Mouse (Mus musculus): Measurements from ENCODE around the gene Yju2. TPM values are rescaled to one million over a fixed set of nuclear protein-coding genes. Genes with fewer than 3 reads are reported as not detected.

The Yju2 gene
- polyA plus RNA-seq, 1 experiment from 2014 or later = 18.9 TPM

DNA sequence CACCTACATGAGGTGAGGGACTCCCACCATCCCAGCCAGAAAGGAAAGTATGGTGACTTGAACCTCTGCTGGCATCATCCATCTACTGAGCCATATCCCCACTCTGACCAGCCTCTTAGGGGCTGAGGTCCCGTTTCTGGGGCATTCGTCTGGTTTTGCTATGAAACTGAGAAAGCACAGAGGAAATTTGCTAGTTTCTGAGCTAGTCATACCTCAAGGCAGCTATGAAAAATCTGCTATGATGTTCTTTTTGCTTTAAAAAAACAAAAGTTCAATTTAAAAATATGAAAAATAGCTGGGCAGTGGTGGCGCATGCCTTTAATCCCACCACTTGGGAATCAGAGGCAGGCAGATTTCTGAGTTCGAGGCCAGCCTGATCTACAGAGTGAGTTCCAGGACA lies 10.3 kb upstream of the Yju2 start:
- Histone ChIP-seq H3K27ac (replicated peaks; ENCODE audit: low read depth, low read length) (no peak overlapping the region), H3K36me3 (replicated peaks; ENCODE audit: control insufficient read depth, insufficient read depth, low read depth, low read length) (no peaks in the 10 kb centered on the region), H3K4me2 (ENCODE audit: low read depth, low read length) (no peak overlapping the region), H3K9ac (replicated peaks; ENCODE audit: low read length) (no peak overlapping the region), H3K4me1 (ENCODE audit: control insufficient read depth, insufficient read depth, low read length) (no peaks in the 10 kb centered on the region), H3K27me3 (ENCODE audit: control insufficient read depth, insufficient read depth, low read length) (no peaks in the 10 kb centered on the region), H3K9me3 (replicated peaks; ENCODE audit: control insufficient read depth, low read length) (no peaks in the 10 kb centered on the region), H3K4me3 (ENCODE audit: low read depth, low read length) (no peak overlapping the region)
- ATAC-seq (replicated peaks; ENCODE audit: insufficient number of reproducible peaks, low FRiP score, low TSS enrichment, low read depth) (no peak), DNase-seq (ENCODE audit: low spot score) (no peak)
- WGBS = 90% methylated on average over 4 of the region's 4 CpGs

DNA sequence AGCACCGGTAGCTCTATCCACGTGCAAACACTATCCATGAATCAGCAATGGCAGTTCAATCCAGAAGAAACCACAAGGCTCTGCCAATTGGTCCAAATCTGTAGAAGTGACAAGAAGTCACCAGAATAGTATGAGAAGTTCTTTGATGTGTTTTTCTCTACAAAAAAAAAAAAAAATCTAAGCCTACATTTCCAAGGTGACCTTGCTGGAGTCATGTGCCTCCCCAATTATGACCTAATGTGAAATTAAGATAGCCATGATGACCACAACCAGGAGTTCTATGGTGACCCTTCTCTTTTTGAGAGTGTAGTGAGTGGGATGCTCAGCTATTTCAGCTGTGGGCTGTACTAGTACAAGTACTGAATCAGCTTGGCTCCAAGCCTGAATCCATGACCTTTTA lies 9.5 kb upstream of the Yju2 start, which contains the start of gene Zfp119b:
Zfp119b (minus strand) TSS at position 101 of the 400 bp plus-strand sequence.
- no peak within 1 kb of the TSS for H3K4me2 ChIP-seq (ENCODE audit: low read depth, low read length)
- 83% methylated on average over 2 of the region's 2 CpGs for WGBS
- H3K4me1 ChIP-seq (ENCODE audit: control insufficient read depth, insufficient read depth, low read length) = no peaks in the 10 kb centered on the region
- no peaks in the 10 kb centered on the region for H3K36me3 ChIP-seq (replicated peaks; ENCODE audit: control insufficient read depth, insufficient read depth, low read depth, low read length)
- no peaks in the 10 kb centered on the region for H3K9me3 ChIP-seq (replicated peaks; ENCODE audit: control insufficient read depth, low read length)
- H3K27me3 ChIP-seq (ENCODE audit: control insufficient read depth, insufficient read depth, low read length) = no peaks in the 10 kb centered on the region
- DNase-seq (ENCODE audit: low spot score) (no peak), ATAC-seq (replicated peaks; ENCODE audit: insufficient number of reproducible peaks, low FRiP score, low TSS enrichment, low read depth) (no peak)
- H3K9ac ChIP-seq (replicated peaks; ENCODE audit: low read length) = no peak within 1 kb of the TSS
- H3K4me3 ChIP-seq (ENCODE audit: low read depth, low read length) = no peak within 1 kb of the TSS
- no peak within 1 kb of the TSS for H3K27ac ChIP-seq (replicated peaks; ENCODE audit: low read depth, low read length)

GRCm38 (mm10) chr17:55950601-55951000 lies 8.3 kb upstream of the Yju2 start:
- no peak overlapping the region for H3K4me3 ChIP-seq (ENCODE audit: low read depth, low read length)
- H3K9ac ChIP-seq (replicated peaks; ENCODE audit: low read length) = no peak overlapping the region
- no peaks in the 10 kb centered on the region for H3K4me1 ChIP-seq (ENCODE audit: control insufficient read depth, insufficient read depth, low read length)
- H3K4me2 ChIP-seq (ENCODE audit: low read depth, low read length) = no peak overlapping the region
- ATAC-seq (replicated peaks; ENCODE audit: insufficient number of reproducible peaks, low FRiP score, low TSS enrichment, low read depth) (no peak), DNase-seq (ENCODE audit: low spot score) (no peak)
- no peaks in the 10 kb centered on the region for H3K9me3 ChIP-seq (replicated peaks; ENCODE audit: control insufficient read depth, low read length)
- no peaks in the 10 kb centered on the region for H3K36me3 ChIP-seq (replicated peaks; ENCODE audit: control insufficient read depth, insufficient read depth, low read depth, low read length)
- 80% methylated on average over 9 of the region's 9 CpGs for WGBS
- no peaks in the 10 kb centered on the region; the same call in 1 of the 2 replicates for H3K27me3 ChIP-seq (ENCODE audit: control insufficient read depth, insufficient read depth, low read length)
- H3K27ac ChIP-seq (replicated peaks; ENCODE audit: low read depth, low read length) = no peak overlapping the region

DNA sequence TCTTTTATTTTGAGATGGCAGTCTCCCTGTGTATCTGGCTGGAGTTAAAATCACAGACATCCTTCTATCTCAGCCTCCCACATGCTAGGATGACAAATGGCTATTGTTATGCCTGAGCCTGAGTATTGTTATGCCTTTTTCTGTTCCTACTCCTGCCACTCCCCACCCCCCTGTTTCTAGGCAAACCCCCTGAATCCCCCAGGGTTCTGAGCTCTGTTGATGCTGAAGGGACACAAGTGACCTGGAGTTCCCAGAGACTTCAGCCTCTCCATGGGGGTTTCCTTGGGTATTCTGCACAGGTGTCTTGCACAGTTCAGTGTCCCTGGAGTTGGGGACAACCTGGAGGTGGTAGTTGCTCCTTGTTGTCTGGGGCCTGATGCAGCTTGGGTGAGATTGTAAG lies 6.9 kb upstream of the Yju2 start:
- Histone ChIP-seq H3K27me3 (ENCODE audit: control insufficient read depth, insufficient read depth, low read length) (peaks cover 2% of the 10 kb centered on the region; the same call in 1 of the 2 replicates), H3K9ac (replicated peaks; ENCODE audit: low read length) (no peak overlapping the region), H3K9me3 (replicated peaks; ENCODE audit: control insufficient read depth, low read length) (no peaks in the 10 kb centered on the region), H3K4me2 (ENCODE audit: low read depth, low read length) (no peak overlapping the region), H3K27ac (replicated peaks; ENCODE audit: low read depth, low read length) (no peak overlapping the region), H3K4me1 (ENCODE audit: control insufficient read depth, insufficient read depth, low read length) (no peaks in the 10 kb centered on the region), H3K36me3 (replicated peaks; ENCODE audit: control insufficient read depth, insufficient read depth, low read depth, low read length) (no peaks in the 10 kb centered on the region), H3K4me3 (ENCODE audit: low read depth, low read length) (no peak overlapping the region)
- ATAC-seq (replicated peaks; ENCODE audit: insufficient number of reproducible peaks, low FRiP score, low TSS enrichment, low read depth) (no peak), DNase-seq (ENCODE audit: low spot score) (no peak)

DNA sequence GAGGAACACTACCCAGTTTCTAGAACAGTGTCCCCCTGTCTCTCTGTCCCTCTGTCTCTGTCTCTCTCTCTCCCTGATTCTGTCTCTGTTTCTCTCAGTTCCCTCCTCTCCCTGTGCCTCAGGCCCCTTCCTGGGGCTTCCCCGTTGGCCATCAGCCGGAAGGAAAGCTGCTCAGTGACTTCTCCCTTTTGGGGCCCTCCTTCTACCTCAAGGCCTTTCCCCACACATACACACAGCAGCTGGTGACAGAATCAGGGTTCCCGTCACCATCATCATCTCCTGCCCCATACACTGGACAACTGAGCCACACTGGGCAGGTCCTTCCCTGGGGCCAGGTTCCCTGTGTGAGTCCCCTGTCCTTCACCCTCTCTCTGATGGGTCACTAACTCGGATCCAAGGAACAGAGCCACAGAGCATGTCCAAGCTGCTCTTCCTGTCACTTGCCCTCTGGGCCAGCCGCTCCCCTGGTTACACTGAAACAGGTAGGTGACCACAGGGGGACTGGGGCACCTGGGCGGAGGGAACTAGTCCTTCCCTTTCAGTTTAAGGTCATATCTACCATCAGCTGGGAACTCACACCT lies 6.4 kb upstream of the Yju2 start, which contains the start of gene Ebi3:
Ebi3 (plus strand) TSS at position 194 of the 581 bp plus-strand sequence.
- H3K27ac ChIP-seq (replicated peaks; ENCODE audit: low read depth, low read length) = no peak within 1 kb of the TSS
- H3K27me3 ChIP-seq (ENCODE audit: control insufficient read depth, insufficient read depth, low read length) = peaks cover 2% of the 10 kb centered on the region; the same call in 1 of the 2 replicates
- no peak for ATAC-seq (replicated peaks; ENCODE audit: insufficient number of reproducible peaks, low FRiP score, low TSS enrichment, low read depth)
- H3K9ac ChIP-seq (replicated peaks; ENCODE audit: low read length) = no peak within 1 kb of the TSS
- 71% methylated on average over 6 of the region's 6 CpGs for WGBS
- H3K9me3 ChIP-seq (replicated peaks; ENCODE audit: control insufficient read depth, low read length) = no peaks in the 10 kb centered on the region
- no peaks in the 10 kb centered on the region for H3K4me1 ChIP-seq (ENCODE audit: control insufficient read depth, insufficient read depth, low read length)
- DNase-seq (ENCODE audit: low spot score) = no peak
- no peak within 1 kb of the TSS for H3K4me3 ChIP-seq (ENCODE audit: low read depth, low read length)
- no peaks in the 10 kb centered on the region for H3K36me3 ChIP-seq (replicated peaks; ENCODE audit: control insufficient read depth, insufficient read depth, low read depth, low read length)
- no peak within 1 kb of the TSS for H3K4me2 ChIP-seq (ENCODE audit: low read depth, low read length)

GRCm38 (mm10) chr17:55953751-55954150 lies 5.1 kb upstream of the Yju2 start:
- Histone ChIP-seq H3K4me3 (ENCODE audit: low read depth, low read length) (no peak overlapping the region), H3K27me3 (ENCODE audit: control insufficient read depth, insufficient read depth, low read length) (peaks cover 2% of the 10 kb centered on the region; the same call in 1 of the 2 replicates), H3K9ac (replicated peaks; ENCODE audit: low read length) (no peak overlapping the region), H3K4me1 (ENCODE audit: control insufficient read depth, insufficient read depth, low read length) (no peaks in the 10 kb centered on the region), H3K27ac (replicated peaks; ENCODE audit: low read depth, low read length) (no peak overlapping the region), H3K36me3 (replicated peaks; ENCODE audit: control insufficient read depth, insufficient read depth, low read depth, low read length) (no peaks in the 10 kb centered on the region), H3K4me2 (ENCODE audit: low read depth, low read length) (no peak overlapping the region), H3K9me3 (replicated peaks; ENCODE audit: control insufficient read depth, low read length) (no peaks in the 10 kb centered on the region)
- 85% methylated on average over 6 of the region's 6 CpGs for WGBS
- no peak for ATAC-seq (replicated peaks; ENCODE audit: insufficient number of reproducible peaks, low FRiP score, low TSS enrichment, low read depth)
- no peak for DNase-seq (ENCODE audit: low spot score)

GRCm38 (mm10) chr17:55954229-55954628 lies 4.7 kb upstream of the Yju2 start:
- Histone ChIP-seq H3K9me3 (replicated peaks; ENCODE audit: control insufficient read depth, low read length) (no peaks in the 10 kb centered on the region), H3K27me3 (ENCODE audit: control insufficient read depth, insufficient read depth, low read length) (peaks cover 2% of the 10 kb centered on the region; the same call in 1 of the 2 replicates), H3K4me1 (ENCODE audit: control insufficient read depth, insufficient read depth, low read length) (no peaks in the 10 kb centered on the region), H3K36me3 (replicated peaks; ENCODE audit: control insufficient read depth, insufficient read depth, low read depth, low read length) (no peaks in the 10 kb centered on the region), H3K9ac (replicated peaks; ENCODE audit: low read length) (no peak overlapping the region), H3K4me2 (ENCODE audit: low read depth, low read length) (no peak overlapping the region), H3K4me3 (ENCODE audit: low read depth, low read length) (no peak overlapping the region), H3K27ac (replicated peaks; ENCODE audit: low read depth, low read length) (no peak overlapping the region)
- ATAC-seq (replicated peaks; ENCODE audit: insufficient number of reproducible peaks, low FRiP score, low TSS enrichment, low read depth) (no peak), DNase-seq (ENCODE audit: low spot score) (no peak)
- WGBS = 41% methylated on average over 16 of the region's 16 CpGs

DNA sequence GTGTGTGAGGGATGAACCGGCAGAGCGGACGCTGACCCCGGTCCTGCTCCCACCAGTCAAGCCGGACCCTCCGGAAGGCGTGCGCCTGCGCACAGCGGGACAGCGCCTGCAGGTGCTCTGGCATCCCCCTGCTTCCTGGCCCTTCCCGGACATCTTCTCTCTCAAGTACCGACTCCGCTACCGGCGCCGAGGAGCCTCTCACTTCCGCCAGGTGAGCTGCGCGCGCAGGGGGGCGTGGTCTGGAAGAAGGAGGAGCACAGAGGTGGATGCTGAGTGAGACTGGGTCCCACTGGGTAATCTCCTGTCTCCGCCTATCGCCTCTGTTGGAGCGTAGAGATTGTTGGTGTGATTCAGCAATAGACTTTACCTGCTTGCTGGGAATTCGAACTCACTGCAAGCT lies 2.8 kb upstream of the Yju2 start:
- no peaks in the 10 kb centered on the region for H3K9me3 ChIP-seq (replicated peaks; ENCODE audit: control insufficient read depth, low read length)
- ATAC-seq (replicated peaks; ENCODE audit: insufficient number of reproducible peaks, low FRiP score, low TSS enrichment, low read depth) (no peak), DNase-seq (ENCODE audit: low spot score) (peak; percentile 78)
- H3K27ac ChIP-seq (replicated peaks; ENCODE audit: low read depth, low read length) = no peak overlapping the region
- WGBS = under 1% methylated on average over 26 of the region's 26 CpGs
- peak overlapping the region; percentile 80 for H3K4me2 ChIP-seq (ENCODE audit: low read depth, low read length)
- no peaks in the 10 kb centered on the region for H3K4me1 ChIP-seq (ENCODE audit: control insufficient read depth, insufficient read depth, low read length)
- peaks cover 2% of the 10 kb centered on the region; the same call in 1 of the 2 replicates for H3K27me3 ChIP-seq (ENCODE audit: control insufficient read depth, insufficient read depth, low read length)
- peak overlapping the region; percentile 51 for H3K9ac ChIP-seq (replicated peaks; ENCODE audit: low read length)
- H3K36me3 ChIP-seq (replicated peaks; ENCODE audit: control insufficient read depth, insufficient read depth, low read depth, low read length) = no peaks in the 10 kb centered on the region
- peak overlapping the region; percentile 41 for H3K4me3 ChIP-seq (ENCODE audit: low read depth, low read length)
